Mouse (Mus musculus): ENCODE results near the gene Cdc7. TPM values are rescaled to one million over a fixed set of nuclear protein-coding genes. Genes with fewer than 3 reads are reported as not detected.

Cdc7 gene
- polyA plus RNA-seq (2016; fragmentation: Nextera tagmentation; extraction: Ambion mirVana) = 29.8 and 30.8 TPM in 2 replicates

- Histone ChIP-seq H3K4me1 (replicated peaks) (peaks cover 8% of the 10 kb centered on the region), H3K4me2 (peak within 1 kb of the TSS; percentile 79), H3K27me3 (replicated peaks) (no peaks in the 10 kb centered on the region), H3K9ac (peak within 1 kb of the TSS; percentile 91), H3K36me3 (peaks cover 7% of the 10 kb centered on the region; the same call in 1 of the 2 replicates), H3K27ac (ENCODE audit: poor library complexity, severe bottlenecking) (peak within 1 kb of the TSS; percentile 40; the same call in 1 of the 2 replicates), H3K9me3 (replicated peaks) (peaks cover 5% of the 10 kb centered on the region; the same call in 1 of the 2 replicates), H3K4me3 (peak within 1 kb of the TSS; percentile 86)
- WGBS = 6% methylated on average over 54 of the region's 54 CpGs
- peak; percentile 91 for ATAC-seq (ENCODE audit: insufficient number of reproducible peaks, low FRiP score)
Measured at GRCm38 (mm10) chr5:106963584-106964512, at the start of gene Cdc7. TSS of gene Cdc7 (plus strand) at chr5:106964322.

GRCm38 (mm10) chr5:106919315-106919714, 44.8 kb upstream of the Cdc7 start:
- H3K4me3 ChIP-seq = no peak overlapping the region
- H3K4me1 ChIP-seq (replicated peaks) = no peaks in the 10 kb centered on the region
- H3K27ac ChIP-seq (ENCODE audit: poor library complexity, severe bottlenecking) = no peak overlapping the region
- ATAC-seq (ENCODE audit: insufficient number of reproducible peaks, low FRiP score) = no peak
- no peaks in the 10 kb centered on the region for H3K27me3 ChIP-seq (replicated peaks)
- no peak overlapping the region for H3K4me2 ChIP-seq
- H3K36me3 ChIP-seq = no peaks in the 10 kb centered on the region
- no peak overlapping the region for H3K9ac ChIP-seq
- H3K9me3 ChIP-seq (replicated peaks) = no peaks in the 10 kb centered on the region

- WGBS = under 1% methylated on average over 70 of the region's 76 CpGs
- Histone ChIP-seq H3K27ac (ENCODE audit: poor library complexity, severe bottlenecking) (no peak within 1 kb of the TSS), H3K4me1 (replicated peaks) (0 out of 2 replicates have a peak, but pooled peaks cover 3% of the 10 kb centered on the region), H3K4me2 (peak within 1 kb of the TSS; percentile 90), H3K4me3 (peak within 1 kb of the TSS; percentile 85), H3K9me3 (replicated peaks) (no peaks in the 10 kb centered on the region), H3K36me3 (no peaks in the 10 kb centered on the region), H3K9ac (peak within 1 kb of the TSS; percentile 91), H3K27me3 (replicated peaks) (no peaks in the 10 kb centered on the region)
- peak; percentile 69 for ATAC-seq (ENCODE audit: insufficient number of reproducible peaks, low FRiP score)
Measured at GRCm38 (mm10) chr5:106925488-106926368, 38.4 kb upstream of the Cdc7 start, which contains the start of gene Hfm1. TSS of gene Hfm1 (minus strand) at chr5:106926321.

- Histone ChIP-seq H3K27ac (ENCODE audit: poor library complexity, severe bottlenecking) (no peak overlapping the region), H3K27me3 (replicated peaks) (no peaks in the 10 kb centered on the region), H3K9me3 (replicated peaks) (no peaks in the 10 kb centered on the region), H3K4me1 (replicated peaks) (0 out of 2 replicates have a peak, but pooled peaks cover 3% of the 10 kb centered on the region), H3K4me2 (peak overlapping the region; percentile 90), H3K4me3 (peak overlapping the region; percentile 85), H3K9ac (peak overlapping the region; percentile 91), H3K36me3 (no peaks in the 10 kb centered on the region)
- no peak for ATAC-seq (ENCODE audit: insufficient number of reproducible peaks, low FRiP score)
- WGBS = 41% methylated on average over 4 of the region's 4 CpGs
Measured at GRCm38 (mm10) chr5:106926369-106926686, 37.8 kb upstream of the Cdc7 start.

GRCm38 (mm10) chr5:106927996-106928395, 36.1 kb upstream of the Cdc7 start:
- no peak overlapping the region for H3K4me2 ChIP-seq
- H3K4me1 ChIP-seq (replicated peaks) = 0 out of 2 replicates have a peak, but pooled peaks cover 3% of the 10 kb centered on the region
- no peak for ATAC-seq (ENCODE audit: insufficient number of reproducible peaks, low FRiP score)
- WGBS = 39% methylated on average over 4 of the region's 4 CpGs
- no peaks in the 10 kb centered on the region for H3K27me3 ChIP-seq (replicated peaks)
- H3K27ac ChIP-seq (ENCODE audit: poor library complexity, severe bottlenecking) = no peak overlapping the region
- no peaks in the 10 kb centered on the region for H3K36me3 ChIP-seq
- no peak overlapping the region for H3K9ac ChIP-seq
- 0 out of 2 replicates have a peak, but pooled peaks cover 2% of the 10 kb centered on the region for H3K9me3 ChIP-seq (replicated peaks)
- H3K4me3 ChIP-seq = no peak overlapping the region

GRCm38 (mm10) chr5:106946342-106946741, 17.8 kb upstream of the Cdc7 start:
- no peak overlapping the region for H3K4me3 ChIP-seq
- WGBS = 76% methylated on average over 4 of the region's 4 CpGs
- H3K9me3 ChIP-seq (replicated peaks) = no peaks in the 10 kb centered on the region
- no peak overlapping the region for H3K4me2 ChIP-seq
- H3K4me1 ChIP-seq (replicated peaks) = no peaks in the 10 kb centered on the region
- no peak overlapping the region for H3K9ac ChIP-seq
- H3K36me3 ChIP-seq = no peaks in the 10 kb centered on the region
- ATAC-seq (ENCODE audit: insufficient number of reproducible peaks, low FRiP score) = no peak
- no peaks in the 10 kb centered on the region for H3K27me3 ChIP-seq (replicated peaks)
- no peak overlapping the region for H3K27ac ChIP-seq (ENCODE audit: poor library complexity, severe bottlenecking)

GRCm38 (mm10) chr5:106948683-106949082, 15.4 kb upstream of the Cdc7 start:
- no peak overlapping the region for H3K4me3 ChIP-seq
- no peak overlapping the region for H3K4me2 ChIP-seq
- H3K9me3 ChIP-seq (replicated peaks) = 0 out of 2 replicates have a peak, but pooled peaks cover 2% of the 10 kb centered on the region
- no peaks in the 10 kb centered on the region for H3K4me1 ChIP-seq (replicated peaks)
- H3K27ac ChIP-seq (ENCODE audit: poor library complexity, severe bottlenecking) = no peak overlapping the region
- no peaks in the 10 kb centered on the region for H3K36me3 ChIP-seq
- H3K9ac ChIP-seq = no peak overlapping the region
- no peaks in the 10 kb centered on the region for H3K27me3 ChIP-seq (replicated peaks)
- ATAC-seq (ENCODE audit: insufficient number of reproducible peaks, low FRiP score) = no peak
- 76% methylated on average over 6 of the region's 6 CpGs for WGBS

GRCm38 (mm10) chr5:106956467-106956866, 7.7 kb upstream of the Cdc7 start:
- Histone ChIP-seq H3K4me3 (no peak overlapping the region), H3K27ac (ENCODE audit: poor library complexity, severe bottlenecking) (0 out of 2 replicates have a peak overlapping the region, but pooled peaks have one; percentile 12), H3K4me2 (no peak overlapping the region), H3K9me3 (replicated peaks) (peaks cover 11% of the 10 kb centered on the region; the same call in 1 of the 2 replicates), H3K27me3 (replicated peaks) (no peaks in the 10 kb centered on the region), H3K4me1 (replicated peaks) (no peaks in the 10 kb centered on the region), H3K36me3 (no peaks in the 10 kb centered on the region), H3K9ac (no peak overlapping the region)
- ATAC-seq (ENCODE audit: insufficient number of reproducible peaks, low FRiP score) = peak; percentile 61; the same call in 1 of the 2 replicates
- WGBS = 38% methylated on average over 3 of the region's 3 CpGs

GRCm38 (mm10) chr5:106959031-106959430, 5.1 kb upstream of the Cdc7 start:
- WGBS = 55% methylated on average over 3 of the region's 3 CpGs
- Histone ChIP-seq H3K4me3 (no peak overlapping the region), H3K4me2 (no peak overlapping the region), H3K9me3 (replicated peaks) (peaks cover 6% of the 10 kb centered on the region; the same call in 1 of the 2 replicates), H3K9ac (no peak overlapping the region), H3K4me1 (replicated peaks) (peaks cover 4% of the 10 kb centered on the region), H3K27ac (ENCODE audit: poor library complexity, severe bottlenecking) (no peak overlapping the region), H3K27me3 (replicated peaks) (no peaks in the 10 kb centered on the region), H3K36me3 (no peaks in the 10 kb centered on the region)
- no peak for ATAC-seq (ENCODE audit: insufficient number of reproducible peaks, low FRiP score)

GRCm38 (mm10) chr5:106960451-106960850, 3.7 kb upstream of the Cdc7 start:
- H3K9me3 ChIP-seq (replicated peaks) = peaks cover 5% of the 10 kb centered on the region; the same call in 1 of the 2 replicates
- no peak overlapping the region for H3K4me3 ChIP-seq
- no peak overlapping the region for H3K27ac ChIP-seq (ENCODE audit: poor library complexity, severe bottlenecking)
- WGBS = 73% methylated on average over 2 of the region's 2 CpGs
- no peak for ATAC-seq (ENCODE audit: insufficient number of reproducible peaks, low FRiP score)
- no peak overlapping the region for H3K9ac ChIP-seq
- H3K4me2 ChIP-seq = no peak overlapping the region
- no peaks in the 10 kb centered on the region for H3K27me3 ChIP-seq (replicated peaks)
- H3K36me3 ChIP-seq = no peaks in the 10 kb centered on the region
- H3K4me1 ChIP-seq (replicated peaks) = peaks cover 7% of the 10 kb centered on the region

All from heart, embryonic 12.5 days (tissue).